Mouse (Mus musculus): ENCODE data around the gene Cyp2b23. TPM values are rescaled to one million over a fixed set of nuclear protein-coding genes. Genes with fewer than 3 reads are reported as not detected.
"Not testable (repeated sequence)": the region's sequence is repeated elsewhere in the genome, so short reads cannot be mapped to it uniquely, and the experiment has no call there.

The Cyp2b23 gene
- total RNA-seq (2021): not detected
- long read RNA-seq, experiment 1: 0 reads
- long read RNA-seq, experiment 2: 0 reads

- no peak for DNase-seq (ENCODE audit: low spot score in 2 of 2)
These were observed at the start of gene Cyp2b23 for GRCm38 (mm10) chr7:26686337-26686736. Gene Cyp2b23 (minus strand): TSS chr7:26686437.

GRCm38 (mm10) chr7:26711061-26711460 lies 24.8 kb upstream of the Cyp2b23 start:
- DNase-seq (ENCODE audit: low spot score in 2 of 2): no peak

GRCm38 (mm10) chr7:26707061-26707460 lies 20.8 kb upstream of the Cyp2b23 start:
- no peak for DNase-seq (ENCODE audit: low spot score in 2 of 2)

- DNase-seq (ENCODE audit: low spot score in 2 of 2): not testable (repeated sequence)
These were observed 20.0 kb upstream of the Cyp2b23 start for GRCm38 (mm10) chr7:26706191-26706590.

GRCm38 (mm10) chr7:26700151-26700550 lies 13.9 kb upstream of the Cyp2b23 start:
- no peak for DNase-seq (ENCODE audit: low spot score in 2 of 2)

- no peak for DNase-seq (ENCODE audit: low spot score in 2 of 2)
These were observed 524 bp downstream of the Cyp2b23 start for GRCm38 (mm10) chr7:26685713-26686112.

GRCm38 (mm10) chr7:26667466-26667865 lies 18.8 kb downstream of the Cyp2b23 start:
- not testable (repeated sequence) for DNase-seq (ENCODE audit: low spot score in 2 of 2)

GRCm38 (mm10) chr7:26666011-26666410 lies 20.2 kb downstream of the Cyp2b23 start:
- no peak for DNase-seq (ENCODE audit: low spot score in 2 of 2)

- not testable (repeated sequence) for DNase-seq (ENCODE audit: low spot score in 2 of 2)
These were observed 67.9 kb downstream of the Cyp2b23 start, which contains the start of gene Vmn1r185 for GRCm38 (mm10) chr7:26618364-26618763. Gene Vmn1r185 (minus strand): TSS chr7:26618464.

Other genes with a start within 250 kb of the Cyp2b23 start
- not detected for gene Nlrp9a, start 151.4 kb downstream of the Cyp2b23 start, total RNA-seq (2021)
- not detected for gene Vmn1r185, start 68.0 kb downstream of the Cyp2b23 start, total RNA-seq (2021)
- gene Cyp2b19, start 70.7 kb upstream of the Cyp2b23 start, total RNA-seq (2021): not detected
- not detected for gene Cyp2g1, start 122.5 kb upstream of the Cyp2b23 start, total RNA-seq (2021)
- not detected for gene Cyp2a5, start 148.9 kb upstream of the Cyp2b23 start, total RNA-seq (2021)